Mouse (Mus musculus) ES-CJ7 (cell line): ENCODE results near the gene Flrt1.

Source experiments
- DNase-seq: peaks from one replicate; pipeline ENCODE4 v3.0.0; 2011; ENCODE audit warnings: low read depth, low spot score

Flrt1 gene

DNA sequence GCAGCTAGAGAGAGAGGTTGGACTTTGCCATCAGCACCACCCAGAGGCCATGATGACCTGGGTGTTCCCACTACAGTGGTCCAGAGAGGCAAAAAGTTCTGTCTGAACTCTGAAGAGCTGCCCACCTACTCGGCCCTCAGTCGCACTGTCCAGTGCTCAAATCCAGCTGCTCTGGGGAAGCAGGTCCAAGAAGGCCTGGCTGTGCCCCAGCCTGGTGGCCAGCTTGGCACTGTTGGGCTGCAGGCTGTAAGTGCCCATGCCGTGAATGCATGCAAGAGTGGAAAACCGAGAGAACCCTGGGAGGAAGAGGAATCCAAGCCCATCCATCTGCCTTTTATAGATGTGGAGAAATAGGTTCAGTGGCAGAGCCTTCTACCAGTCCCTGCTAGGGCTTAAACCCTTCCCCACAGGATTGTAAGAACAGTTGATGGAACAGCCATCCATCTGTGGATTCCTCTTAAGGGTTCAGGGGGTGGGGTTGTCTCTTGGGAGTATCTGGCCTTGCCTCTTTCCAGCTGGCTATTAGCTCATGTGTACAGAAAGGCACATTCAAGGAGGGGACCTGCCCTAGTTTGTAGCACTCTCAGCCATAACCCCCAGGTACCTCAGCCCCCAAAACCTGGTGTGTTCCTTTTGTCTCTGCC is 2.1 kb downstream of the Flrt1 start:
- peak; percentile 62 for DNase-seq

DNA sequence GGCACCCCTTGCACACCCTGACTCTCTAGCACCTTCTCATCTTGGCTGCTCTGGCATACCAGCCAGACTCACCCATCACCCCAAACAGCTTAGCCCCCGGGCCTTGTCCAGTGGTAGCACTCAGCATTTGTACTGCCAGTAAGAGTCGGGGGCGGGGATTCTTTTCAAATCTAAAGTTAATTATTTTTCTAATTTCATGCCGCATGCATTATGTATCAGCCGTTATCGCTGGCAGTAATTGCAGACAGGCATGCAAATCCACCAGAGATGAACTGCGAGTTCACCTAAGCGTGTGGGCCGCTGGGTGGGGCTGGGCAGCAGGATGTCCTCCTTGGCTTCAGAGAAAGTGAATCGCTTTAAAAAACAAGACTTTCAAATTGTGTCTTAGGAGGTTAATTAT is 3.5 kb downstream of the Flrt1 start:
- no peak for DNase-seq

DNA sequence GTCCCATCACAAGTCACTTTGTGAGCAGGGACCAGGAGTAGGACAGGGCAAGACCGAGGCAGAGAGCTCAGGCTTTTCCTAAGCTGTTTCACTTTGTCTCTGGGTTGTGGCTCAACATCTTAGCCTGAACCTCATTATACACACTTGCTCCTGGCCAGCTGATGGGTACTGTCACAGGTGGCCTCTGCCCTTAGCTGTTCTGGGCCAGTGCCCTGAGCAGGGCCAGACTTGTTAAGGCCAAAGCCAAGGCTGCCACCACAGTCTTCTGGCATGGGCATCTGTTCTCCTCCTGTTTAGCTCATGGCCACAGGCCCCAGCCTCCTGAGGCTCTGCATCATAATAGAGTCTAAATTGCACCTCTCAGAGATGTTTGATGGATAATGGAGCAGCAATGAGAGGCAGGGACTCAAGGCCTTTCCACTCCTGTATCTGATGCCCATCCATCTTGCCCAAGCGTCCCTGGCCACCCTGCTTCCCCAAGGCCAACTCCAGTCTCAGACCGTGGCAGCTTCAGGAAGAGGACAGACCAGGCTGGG is 5.8 kb downstream of the Flrt1 start:
- DNase-seq: no peak

DNA sequence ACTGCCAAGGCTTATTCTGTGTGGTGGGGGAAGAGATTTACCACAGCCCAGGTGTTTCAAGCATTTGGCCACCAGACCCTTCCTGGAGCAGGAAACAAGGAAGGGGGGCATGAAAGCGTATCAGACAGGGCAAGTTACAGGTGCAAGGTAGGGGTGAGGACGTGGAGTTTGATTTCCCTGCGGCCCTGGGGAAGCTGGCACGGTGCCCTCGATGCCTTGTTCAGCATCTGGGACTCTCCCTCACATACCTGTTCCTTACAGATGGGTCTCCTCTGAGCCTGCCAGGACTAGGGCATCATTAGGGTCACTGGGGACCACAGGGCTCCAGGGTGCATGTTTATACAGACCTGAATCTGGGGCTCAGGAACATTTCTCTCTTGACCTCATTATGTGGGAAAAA is 12.8 kb downstream of the Flrt1 start:
- no peak for DNase-seq

DNA sequence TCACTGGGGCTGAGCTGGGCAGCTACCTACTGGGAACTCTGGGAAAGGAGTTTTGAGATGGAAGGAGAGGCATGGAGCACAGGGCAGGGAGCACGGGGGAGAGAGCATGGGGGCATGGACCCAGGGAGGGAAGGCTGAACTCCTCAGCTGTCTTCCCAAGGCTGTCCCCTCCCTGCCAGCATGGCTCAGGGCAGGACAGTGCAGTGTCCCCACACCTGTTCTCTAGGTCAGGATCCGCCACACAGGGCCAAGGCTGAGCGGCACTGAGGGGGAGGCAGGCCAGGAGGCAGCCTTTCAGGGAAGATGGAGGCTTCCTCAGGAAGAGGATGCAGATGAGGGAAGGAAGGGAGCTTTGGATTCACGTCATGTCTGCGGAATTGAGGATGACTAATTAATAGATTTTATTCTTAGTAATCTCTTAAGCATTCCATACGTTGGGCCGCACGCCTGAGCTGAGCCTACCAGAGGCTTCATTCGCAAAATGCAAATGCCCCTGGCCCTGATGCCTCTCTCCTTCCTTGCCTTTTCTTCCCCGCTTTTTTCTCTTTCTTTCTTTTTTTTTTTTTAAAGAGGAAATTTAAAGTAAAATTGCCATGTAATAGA is 14.0 kb downstream of the Flrt1 start:
- no peak for DNase-seq

DNA sequence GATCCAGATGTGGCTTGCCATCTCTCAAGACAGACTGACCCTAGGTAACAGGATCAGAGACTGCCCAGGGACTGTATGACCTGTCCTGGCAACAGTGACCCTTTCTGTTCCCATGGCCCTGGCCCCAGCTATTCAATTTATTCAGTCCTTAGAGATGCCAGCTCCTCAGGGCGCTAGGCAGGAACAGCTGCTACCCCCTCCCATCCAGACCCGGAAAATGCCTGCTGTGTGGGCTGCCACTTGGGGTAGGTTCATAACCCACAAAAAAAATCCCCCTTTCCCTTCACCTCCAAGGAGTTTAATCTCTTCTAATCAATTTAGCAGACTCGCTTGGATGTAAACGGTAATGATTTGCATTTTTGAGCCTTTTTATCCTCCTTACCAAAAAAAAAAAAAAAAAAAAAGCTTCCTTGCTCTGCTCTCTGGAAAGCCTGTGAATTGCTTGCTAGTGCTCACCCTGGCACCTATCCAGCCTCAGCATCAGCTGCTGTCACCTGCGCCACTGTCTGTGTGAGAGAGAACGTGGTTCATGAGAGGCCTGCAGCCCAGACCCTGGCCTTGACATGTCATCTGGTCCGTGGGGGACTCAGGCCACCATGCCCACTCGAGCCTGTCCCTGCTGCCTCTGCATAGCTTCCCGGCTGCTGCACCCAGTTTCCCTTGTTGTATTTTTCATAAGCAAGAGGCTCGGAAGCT is 15.0 kb downstream of the Flrt1 start:
- no peak for DNase-seq

DNA sequence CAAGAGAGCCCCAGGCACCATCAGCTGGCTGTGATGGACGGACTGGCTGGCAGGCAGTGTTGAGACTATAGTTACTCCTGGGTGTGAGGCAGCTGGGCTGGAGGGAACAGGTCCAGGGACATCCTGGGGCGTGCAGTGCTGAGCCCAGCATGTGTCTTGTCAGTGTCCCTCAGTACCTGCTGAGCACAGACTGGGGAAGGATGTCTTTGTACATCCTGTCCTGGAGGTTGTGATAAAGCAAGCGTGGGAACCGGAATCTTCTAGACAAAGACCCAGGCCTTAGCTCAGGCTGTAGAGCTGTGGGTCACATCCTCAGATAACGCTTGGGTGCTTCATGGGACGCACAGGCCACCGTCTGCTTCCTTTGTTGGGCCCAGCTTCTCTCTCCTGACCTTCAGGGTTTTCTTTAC is 15.7 kb downstream of the Flrt1 start:
- DNase-seq: no peak

DNA sequence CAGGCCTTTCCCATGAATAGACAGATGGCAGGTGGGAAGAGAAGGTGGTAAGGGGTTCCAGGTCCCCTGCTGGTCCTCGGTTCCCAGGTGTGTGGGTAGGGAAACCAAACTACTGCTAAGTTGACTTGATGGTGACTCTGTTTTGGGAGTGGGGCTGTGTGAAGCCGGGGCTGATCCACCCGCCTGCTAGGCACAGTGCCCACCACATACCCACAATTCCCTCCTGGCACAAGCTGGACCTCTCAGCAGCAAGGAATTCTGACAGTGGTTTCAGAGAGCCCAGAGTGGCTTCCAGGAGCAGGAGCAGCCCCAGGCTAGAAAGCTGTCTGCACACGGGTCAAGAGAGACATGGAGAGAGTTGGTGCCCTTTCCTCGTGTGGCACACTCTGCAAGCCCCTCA is 16.5 kb downstream of the Flrt1 start:
- DNase-seq: no peak

DNA sequence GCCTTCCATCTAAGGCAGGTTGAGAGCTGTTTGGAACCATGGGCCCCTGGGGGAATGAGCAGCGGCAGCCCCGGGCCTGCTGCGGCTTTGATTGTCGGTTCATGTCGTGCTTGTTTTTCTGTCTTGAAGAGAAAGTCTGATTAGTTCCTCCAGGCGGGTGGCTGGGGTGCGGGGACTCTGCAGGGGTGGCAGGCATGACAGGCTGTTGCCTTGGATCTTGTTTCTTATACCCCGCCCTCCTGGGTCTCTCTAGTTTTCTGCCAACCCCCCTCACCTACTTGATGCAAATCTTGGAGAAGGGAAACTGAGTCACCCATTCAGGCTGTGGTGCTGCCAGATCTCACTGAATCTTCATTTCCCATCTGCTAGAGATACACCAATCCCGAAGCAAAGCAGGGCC is 17.0 kb downstream of the Flrt1 start:
- DNase-seq: no peak

DNA sequence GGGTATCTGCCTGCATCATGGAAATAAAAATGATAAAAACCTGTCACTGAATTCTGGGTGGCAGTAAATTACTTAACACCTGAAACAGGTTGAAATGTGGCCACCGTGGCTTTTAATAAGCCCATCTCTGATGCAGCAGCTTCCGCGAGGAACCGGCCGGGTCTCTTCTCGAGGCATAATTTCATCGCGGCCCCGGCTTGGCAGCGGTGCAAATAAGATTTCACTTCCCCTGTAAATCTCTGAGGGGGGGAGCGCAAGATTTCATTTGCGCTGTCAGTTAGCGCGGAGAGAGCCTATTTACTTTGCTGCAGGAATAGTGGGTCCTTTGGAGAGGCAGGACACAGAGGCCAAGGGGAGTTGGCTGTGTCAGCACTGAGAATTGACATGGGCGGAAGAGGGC is 20.8 kb downstream of the Flrt1 start:
- DNase-seq: no peak

DNA sequence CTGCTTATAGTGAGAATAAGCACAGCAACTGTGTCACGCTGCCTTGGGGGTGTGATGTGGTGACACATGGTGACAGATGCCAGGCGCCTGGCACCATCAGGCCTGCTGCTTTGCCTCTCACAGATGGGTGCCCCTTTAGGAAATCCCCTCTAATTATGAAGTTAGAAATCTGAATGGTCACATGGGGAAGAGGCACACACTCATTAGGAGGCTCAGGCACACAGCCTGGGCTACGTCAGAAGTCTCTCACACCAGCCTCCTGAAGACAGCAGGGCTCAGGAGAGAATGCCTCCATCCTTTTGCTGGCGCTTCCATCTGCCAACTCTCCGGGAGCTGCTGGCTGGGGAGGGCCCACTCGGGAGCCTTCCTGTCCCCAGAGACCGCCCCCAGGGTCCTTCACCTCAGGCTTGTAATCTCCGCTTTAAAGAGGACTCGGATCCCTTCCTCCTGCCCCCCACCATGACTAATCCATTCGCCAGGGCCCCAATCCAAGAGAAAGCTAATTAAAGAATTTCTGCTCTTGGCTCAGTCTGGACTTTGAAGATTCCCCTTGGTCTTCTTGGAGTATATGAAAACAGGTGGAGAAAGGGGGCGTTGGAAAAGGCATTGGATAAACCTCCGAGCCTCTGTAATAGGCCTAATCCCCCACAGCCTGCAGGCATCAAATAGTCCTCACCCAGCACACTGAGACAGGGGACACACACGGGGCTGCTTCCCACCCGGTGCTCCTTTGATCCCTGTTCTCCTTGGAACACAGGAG is 22.3 kb downstream of the Flrt1 start:
- no peak for DNase-seq

DNA sequence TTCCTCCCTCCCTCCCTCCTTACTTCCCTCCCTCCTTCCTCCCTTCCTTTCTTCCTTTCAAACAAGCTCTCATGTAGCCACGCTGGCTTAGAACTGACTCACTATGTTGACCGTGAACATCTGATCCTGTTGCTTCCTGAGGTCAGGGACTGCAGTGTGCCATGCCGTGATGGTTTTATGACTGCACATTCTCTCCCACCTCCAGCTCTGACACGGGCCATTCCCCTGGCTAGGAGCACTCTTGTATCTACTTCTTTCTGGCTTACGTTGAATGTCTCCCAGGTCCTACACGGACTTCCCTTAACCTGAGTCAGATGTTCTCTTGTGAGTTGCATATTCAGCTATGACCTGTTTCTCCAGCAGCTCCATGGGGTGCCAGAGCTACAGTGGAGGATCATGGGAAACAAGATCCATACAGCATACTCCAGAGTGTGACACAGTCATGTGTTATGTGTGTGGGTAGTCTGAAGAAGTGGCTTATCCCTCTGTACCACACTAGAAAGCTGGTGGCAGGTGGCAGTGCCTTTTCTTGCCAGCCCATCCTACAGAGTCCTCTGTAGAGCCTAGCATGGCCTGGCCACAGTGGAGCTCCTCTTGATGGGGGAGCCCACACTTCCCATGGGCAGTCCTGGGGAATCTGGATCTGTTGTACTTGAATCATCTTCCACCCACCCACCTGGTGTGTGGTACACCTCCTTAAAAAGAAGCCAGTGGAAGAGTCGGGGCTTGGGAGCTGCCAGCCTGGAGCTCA is 23.8 kb downstream of the Flrt1 start:
- no peak for DNase-seq

DNA sequence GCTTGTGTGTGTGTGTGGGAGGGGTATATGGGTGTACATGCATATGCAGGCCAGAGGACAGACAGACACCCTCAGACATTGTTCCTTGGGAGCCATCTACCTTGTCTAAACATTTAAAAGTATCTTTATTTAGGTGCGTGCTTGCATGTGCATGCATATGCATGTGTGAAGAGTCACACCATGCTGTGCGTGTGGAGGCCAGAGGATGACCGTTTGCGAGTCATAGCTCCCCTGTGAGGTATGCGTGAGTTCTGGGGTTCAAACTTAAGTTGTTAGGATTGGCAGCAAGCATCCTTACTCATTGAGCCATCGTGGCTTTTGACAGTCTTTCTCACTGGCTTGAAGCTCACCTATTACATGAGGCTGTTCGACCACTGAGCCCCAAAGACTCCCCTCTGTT is 27.3 kb downstream of the Flrt1 start:
- no peak for DNase-seq

DNA sequence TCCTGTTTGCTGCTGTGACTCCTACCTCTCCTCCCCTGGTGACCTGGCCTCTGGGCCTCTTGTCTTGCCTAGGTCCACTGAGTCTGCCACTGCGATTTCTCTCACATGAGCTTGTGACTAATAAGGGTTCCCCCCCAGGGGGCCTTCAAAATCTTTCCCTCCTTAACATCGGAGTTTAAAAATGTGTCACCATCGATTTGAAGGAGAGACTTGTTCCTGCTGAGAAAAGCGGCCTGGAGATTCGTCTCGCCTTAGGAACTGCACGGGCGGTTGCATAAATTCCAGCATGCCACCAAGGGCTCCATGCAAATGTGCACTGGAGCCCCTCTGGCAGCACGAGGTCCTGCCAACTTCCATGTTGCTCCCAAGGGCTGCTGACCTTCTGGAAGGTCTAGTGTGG is 27.9 kb downstream of the Flrt1 start:
- DNase-seq: no peak

DNA sequence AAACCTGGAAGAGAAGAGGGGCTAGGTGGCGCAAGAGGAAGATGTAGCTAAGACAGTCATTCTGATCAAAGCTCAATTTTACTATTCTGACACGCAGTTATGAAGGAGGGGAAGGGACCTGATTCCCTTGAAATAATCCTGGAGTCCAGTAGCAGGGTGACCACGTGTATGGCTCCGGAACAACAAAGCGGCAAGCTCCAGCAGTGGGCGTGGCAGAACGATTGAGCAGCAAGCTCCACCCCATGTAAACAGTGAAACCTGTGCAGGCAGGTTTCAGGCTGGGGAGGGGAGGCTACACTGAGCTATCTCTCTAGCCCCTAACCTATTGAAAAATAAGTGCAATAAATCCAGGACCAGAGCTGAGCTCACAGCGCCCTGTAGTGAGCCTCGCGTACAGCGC is 30.2 kb downstream of the Flrt1 start:
- DNase-seq: peak; percentile 28

DNA sequence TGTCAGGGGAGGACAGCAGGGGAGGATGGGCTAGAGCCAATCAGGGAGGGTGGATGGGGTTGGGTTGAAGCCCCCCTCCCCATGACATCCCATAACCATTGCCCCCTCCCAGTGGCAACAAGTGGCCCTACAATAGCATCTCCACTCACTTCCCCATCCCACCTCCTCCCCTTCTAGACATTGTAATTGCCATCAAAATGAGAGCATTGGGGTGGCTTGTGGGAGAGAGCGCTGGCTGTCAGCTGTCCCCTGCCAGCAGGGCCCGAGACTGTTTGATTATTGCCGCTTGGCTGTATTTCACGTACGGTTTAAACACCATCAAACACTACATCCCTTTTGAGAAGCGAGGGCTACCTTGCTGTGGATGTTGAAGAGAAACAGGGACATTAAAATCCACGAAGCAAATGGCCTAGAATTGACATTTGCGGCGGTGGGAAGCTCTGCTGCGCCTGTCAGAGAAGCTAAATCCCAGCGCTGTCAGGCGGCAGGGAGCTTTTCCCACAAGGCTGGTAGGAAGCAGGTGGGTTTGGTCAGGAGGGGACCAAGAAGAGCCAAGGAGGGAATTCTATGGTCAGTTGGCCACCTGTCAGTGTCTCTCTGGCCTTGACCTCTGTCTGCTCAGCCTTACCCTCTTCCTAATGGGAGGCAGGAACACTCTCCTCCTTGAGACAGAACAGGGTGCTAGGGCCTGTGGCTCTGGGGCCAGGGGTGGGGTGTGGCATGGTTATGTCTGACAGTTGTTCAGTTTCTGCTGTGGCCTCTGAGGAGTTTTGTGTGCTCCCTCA is 31.3 kb downstream of the Flrt1 start:
- DNase-seq: no peak

DNA sequence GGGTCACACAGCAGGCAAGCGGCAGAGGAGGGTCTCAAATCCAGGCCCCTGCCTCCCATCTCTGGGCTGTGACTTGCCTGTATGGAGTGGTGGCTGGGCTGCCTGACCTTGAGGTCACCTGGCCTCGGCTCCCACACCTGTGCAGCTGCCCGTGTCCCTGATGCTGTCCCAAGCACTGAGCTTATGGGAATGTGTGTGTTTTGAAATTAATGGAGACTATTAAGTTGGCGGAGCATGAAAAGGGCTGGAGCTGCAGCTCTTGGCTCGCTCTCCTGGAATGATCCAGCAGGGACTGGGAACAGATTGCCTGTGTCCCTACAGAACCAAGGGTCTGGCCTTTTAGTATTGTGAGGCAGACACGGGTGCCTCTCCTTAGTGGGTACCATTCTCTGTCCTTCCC is 33.3 kb downstream of the Flrt1 start:
- DNase-seq: no peak

DNA sequence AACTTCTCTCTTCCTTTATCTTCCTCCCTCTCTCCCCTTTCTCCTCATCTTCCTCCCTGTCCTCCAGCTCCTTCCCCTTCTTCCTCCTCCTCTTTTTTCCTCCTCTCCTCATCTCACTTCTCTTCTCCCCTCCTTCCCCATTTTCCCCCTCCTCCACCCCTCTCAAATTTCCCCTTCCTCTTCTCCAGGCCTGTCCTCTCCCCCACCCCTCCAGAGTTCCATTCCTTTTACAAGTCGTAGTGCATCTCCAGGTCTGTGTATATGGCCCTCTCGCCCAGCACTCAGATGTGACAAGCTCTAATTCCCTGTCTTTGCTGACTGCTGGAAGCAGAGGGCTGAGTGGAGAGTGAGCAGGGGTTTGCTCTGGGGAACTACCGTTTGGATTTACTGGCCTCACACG is 34.8 kb downstream of the Flrt1 start:
- no peak for DNase-seq

DNA sequence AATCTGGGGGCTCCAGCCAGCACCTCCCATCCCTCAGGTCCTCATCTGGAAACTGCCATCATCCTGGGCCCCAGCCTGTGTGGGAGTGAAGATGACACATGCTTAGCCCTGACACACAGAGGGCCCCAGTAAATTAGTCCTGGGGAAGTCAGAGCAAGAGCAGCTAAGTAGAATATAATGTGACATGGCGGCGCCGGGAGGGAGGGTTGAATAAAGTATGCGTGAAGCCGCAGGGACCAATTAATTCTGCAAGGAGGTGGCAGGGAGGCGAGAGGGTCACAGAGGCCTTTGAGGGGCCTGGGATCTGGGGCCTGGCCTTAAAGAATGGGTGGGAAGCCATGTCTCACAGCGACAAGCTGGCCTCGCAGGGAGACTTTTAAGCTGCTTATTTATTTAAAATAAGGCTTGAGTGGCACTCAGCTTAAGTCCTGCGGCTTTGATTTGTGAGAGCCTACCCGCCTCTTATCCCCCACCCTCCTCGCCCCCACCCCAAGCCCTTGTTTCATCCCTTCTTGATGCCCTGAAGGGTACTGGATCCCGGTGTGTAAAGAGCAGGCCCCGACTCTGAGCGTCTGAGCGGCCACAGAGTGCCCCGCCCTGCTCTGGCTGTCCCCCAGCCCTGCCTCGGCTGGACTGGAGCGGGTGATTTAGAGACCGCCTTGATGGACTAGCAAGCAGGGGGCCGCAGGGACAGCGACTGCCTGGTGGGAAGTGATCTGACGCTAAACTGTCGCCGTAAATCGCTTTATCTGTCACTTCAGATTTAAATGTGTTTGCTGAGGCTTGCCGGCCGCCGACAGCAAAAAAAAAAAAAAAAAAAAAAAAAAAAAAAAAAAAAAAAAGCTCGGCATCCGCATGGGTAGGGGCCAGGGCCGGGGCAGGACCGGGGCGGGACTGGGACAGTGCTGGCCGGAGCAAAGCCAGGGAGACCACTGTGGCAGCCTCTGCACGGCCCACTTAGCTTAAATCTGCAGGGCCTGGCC is 35.5 kb downstream of the Flrt1 start:
- no peak for DNase-seq
